Mouse (Mus musculus) ES-Bruce4 (cell line): Measurements from ENCODE around the gene Car10.

Source experiments
- CTCF ChIP-seq: IDR thresholded peaks from one replicate; pipeline ENCODE4 v1.8.1; 2011; ENCODE audit warnings: low read depth, low read length
- EP300 ChIP-seq: IDR thresholded peaks from 2 replicates; pipeline ENCODE4 v1.6.1; 2011; ENCODE audit warnings: low read depth, low read length; ENCODE audit not compliant: insufficient read depth
- POLR2A ChIP-seq: IDR thresholded peaks from one replicate; pipeline ENCODE4 v1.8.1; 2011; ENCODE audit warnings: low read length; ENCODE audit not compliant: insufficient read depth

DNA sequence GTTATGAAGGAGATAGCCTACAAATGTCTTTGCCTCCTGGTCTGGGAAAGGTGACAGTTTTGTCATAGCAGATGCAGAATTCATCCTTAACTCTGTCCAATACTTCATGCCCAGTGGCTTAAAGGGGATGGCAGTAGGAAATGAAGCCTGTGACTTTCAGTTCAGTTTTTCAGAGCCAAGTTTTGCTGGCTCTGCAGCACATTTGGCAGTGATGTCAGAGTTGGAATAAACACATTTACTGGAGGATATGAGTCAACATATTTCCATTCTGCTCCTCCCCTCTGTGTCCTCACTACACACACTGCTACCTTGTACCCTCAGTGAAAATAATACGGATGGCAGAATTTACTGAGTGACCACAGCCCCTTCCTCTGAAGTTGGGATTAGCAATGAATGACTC, 11.6 kb downstream of the Car10 start:
- no peak for TF ChIP-seq CTCF
- TF ChIP-seq EP300, result no peak
- TF ChIP-seq POLR2A, result no peak
